Mouse (Mus musculus) megakaryocyte, embryonic 14.5 days (primary cell): ENCODE measurements around the gene Elavl1. TPM values are rescaled to one million over a fixed set of nuclear protein-coding genes. Genes with fewer than 3 reads are reported as not detected.

Experiments
- H3K27me3 ChIP-seq: replicated peaks from 2 replicates; pipeline ENCODE3; 2012; ENCODE audit warnings: inconsistent platforms
- H3K36me3 ChIP-seq: replicated peaks from 2 replicates; pipeline ENCODE3; 2012; ENCODE audit warnings: low read length, inconsistent platforms, mixed read lengths
- H3K4me1 ChIP-seq: 2 replicates; pipeline ENCODE4 v1.6.1; 2012; ENCODE audit warnings: inconsistent platforms
- H3K4me3 ChIP-seq: replicated peaks from 2 replicates; pipeline ENCODE3; 2012; ENCODE audit warnings: moderate library complexity, mild to moderate bottlenecking, inconsistent platforms
- H3K9me3 ChIP-seq: 2 replicates; pipeline ENCODE4 v1.6.1; 2012; ENCODE audit warnings: inconsistent platforms
- FLI1 ChIP-seq: IDR thresholded peaks from 2 replicates; pipeline ENCODE4 v1.6.1; 2012; ENCODE audit warnings: low read length, inconsistent platforms, mixed read lengths
- GATA1 ChIP-seq: IDR thresholded peaks from 3 replicates; pipeline ENCODE4 v1.6.1; 2012; ENCODE audit warnings: mixed read lengths, low read length, inconsistent platforms, borderline replicate concordance
- polyA plus RNA-seq: library from polyadenylated mRNA; stranded (reverse); fragments of >175 nt; gene quantifications from 2 replicates; pipeline ENCODE4 v1.2.3, GENCODE M21; 2012; ENCODE audit warnings: low replicate concordance; ENCODE audit not compliant: insufficient read depth

Gene Elavl1
- 25.6 and 41.2 TPM in 2 replicates for polyA plus RNA-seq

DNA sequence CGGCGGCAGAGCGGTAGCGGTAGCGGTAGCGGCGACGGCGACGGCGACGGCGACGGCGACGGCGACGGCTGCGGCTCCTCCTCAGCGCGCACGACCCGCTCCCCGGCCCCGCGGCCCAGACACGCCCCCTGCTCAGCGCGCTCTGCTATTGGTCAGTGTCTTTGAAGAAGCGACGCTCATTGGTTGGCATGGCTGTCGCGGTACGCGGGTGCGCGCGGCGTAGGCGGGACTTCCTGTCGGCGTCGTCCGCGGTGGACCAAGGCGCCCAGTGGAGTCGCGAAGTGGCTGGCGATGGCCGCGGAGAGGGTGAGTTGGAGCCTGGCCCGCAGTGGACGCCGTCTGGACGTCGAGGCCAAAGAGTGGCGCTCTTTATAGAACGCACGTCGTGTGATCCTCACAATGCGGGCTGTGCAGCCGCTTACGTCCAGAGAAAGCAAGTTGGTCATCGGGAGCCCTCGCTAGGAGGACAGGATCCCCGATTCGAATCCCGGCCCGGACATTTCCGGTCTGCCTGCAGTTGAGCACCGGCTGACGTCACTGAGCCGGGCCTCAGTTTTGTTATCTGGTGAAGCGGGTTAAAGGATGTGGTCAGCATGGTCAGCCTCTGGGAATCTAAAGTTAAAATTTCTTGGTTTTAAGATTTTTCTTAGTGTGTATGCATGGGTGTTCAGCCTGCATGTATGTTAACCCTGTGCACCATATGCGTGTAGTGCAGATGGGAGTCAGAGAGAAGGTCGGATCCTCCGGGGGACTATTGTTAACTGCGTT, at the start of gene Elavl1, which contains the start of gene Ccl25:
Gene Elavl1, minus strand, starts transcription at position 431 of the 768 bp plus-strand sequence.
Gene Ccl25, plus strand, starts transcription at position 228 of the 768 bp plus-strand sequence.
- peak within 1 kb of the TSS; percentile 99 for H3K4me3 ChIP-seq
- no peaks in the 10 kb centered on the region for H3K27me3 ChIP-seq
- peaks cover 64% of the 10 kb centered on the region for H3K36me3 ChIP-seq
- no peak for TF ChIP-seq GATA1
- TF ChIP-seq FLI1: peak; percentile 57; the same call in 1 of the 2 replicates
- H3K9me3 ChIP-seq: no peaks in the 10 kb centered on the region
- peaks cover 73% of the 10 kb centered on the region for H3K4me1 ChIP-seq

DNA sequence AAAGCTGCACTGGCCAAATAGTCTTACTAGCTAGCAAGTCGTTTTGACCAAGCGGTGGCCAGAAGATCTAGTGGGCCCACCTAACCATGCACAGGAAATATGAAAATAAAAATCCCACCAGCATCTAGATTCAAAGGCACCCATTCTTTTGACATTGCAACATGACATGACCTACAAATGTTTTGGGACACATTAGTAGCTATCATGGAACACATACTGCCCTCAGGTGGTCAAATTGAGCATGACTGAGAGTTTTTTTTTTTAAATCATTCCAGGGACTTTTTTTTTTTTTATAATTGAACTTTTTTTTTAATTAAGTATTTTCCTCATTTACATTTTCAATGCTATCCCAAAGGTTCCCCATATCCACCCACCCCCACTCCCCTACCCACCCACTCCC, 47.4 kb upstream of the Elavl1 start:
- H3K9me3 ChIP-seq: peaks cover 3% of the 10 kb centered on the region; the same call in 1 of the 2 replicates
- H3K4me1 ChIP-seq: peaks cover 15% of the 10 kb centered on the region
- no peaks in the 10 kb centered on the region for H3K27me3 ChIP-seq
- H3K4me3 ChIP-seq: no peak overlapping the region
- TF ChIP-seq GATA1: no peak
- TF ChIP-seq FLI1: no peak
- H3K36me3 ChIP-seq: no peaks in the 10 kb centered on the region

DNA sequence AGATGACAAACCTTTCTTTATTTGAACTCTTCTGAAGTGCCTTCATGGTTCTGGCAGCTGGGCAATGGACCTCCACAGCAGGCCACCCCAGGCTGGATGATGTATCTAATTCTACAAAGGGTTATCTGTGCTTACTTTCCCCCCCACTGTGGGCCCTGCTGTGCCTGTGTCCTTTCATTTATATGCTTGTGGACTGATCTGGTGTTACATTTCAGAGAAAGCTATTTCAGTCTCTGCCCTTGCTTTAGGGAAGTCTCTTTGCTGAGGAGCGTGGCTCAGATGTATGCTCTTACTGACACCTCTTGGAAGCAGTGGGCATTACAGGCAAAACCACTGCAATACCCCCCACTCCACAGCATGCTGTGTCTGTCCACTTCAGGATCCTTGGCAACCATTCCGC, 44.9 kb upstream of the Elavl1 start:
- H3K36me3 ChIP-seq: no peaks in the 10 kb centered on the region
- H3K9me3 ChIP-seq: peaks cover 24% of the 10 kb centered on the region
- H3K4me3 ChIP-seq: peak overlapping the region; percentile 57
- TF ChIP-seq FLI1 (no peak), GATA1 (no peak)
- no peaks in the 10 kb centered on the region for H3K27me3 ChIP-seq
- H3K4me1 ChIP-seq: peaks cover 15% of the 10 kb centered on the region

DNA sequence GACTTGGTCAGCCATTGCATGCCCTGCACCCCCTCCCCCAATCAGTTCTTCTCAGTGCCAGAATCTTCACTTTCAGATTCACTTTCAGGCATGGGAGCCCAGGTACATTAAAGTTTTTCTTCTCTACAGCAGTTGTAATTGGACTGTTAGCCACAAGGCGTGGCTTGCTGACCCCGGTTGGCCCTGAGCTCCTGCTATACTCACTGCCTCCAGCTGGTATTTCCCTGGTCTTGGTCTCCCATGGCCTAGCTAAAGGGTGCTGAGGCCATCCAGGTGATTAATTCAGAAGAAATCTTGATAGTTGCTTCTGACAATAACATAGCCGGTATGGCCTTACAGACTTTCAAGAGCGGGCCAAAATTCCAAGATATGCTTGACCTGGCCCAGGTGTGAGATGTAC, 43.3 kb upstream of the Elavl1 start:
- H3K27me3 ChIP-seq: no peaks in the 10 kb centered on the region
- peaks cover 15% of the 10 kb centered on the region for H3K4me1 ChIP-seq
- no peak for TF ChIP-seq GATA1
- no peak for TF ChIP-seq FLI1
- no peak overlapping the region for H3K4me3 ChIP-seq
- H3K36me3 ChIP-seq: no peaks in the 10 kb centered on the region
- H3K9me3 ChIP-seq: peaks cover 24% of the 10 kb centered on the region

- Histone ChIP-seq H3K36me3 (no peaks in the 10 kb centered on the region), H3K4me1 (peaks cover 15% of the 10 kb centered on the region), H3K9me3 (peaks cover 24% of the 10 kb centered on the region), H3K4me3 (no peak overlapping the region), H3K27me3 (no peaks in the 10 kb centered on the region)
- TF ChIP-seq GATA1: no peak
- TF ChIP-seq FLI1: no peak
Observed at GRCm38 (mm10) chr8:4367808-4368207, 42.6 kb upstream of the Elavl1 start.

DNA sequence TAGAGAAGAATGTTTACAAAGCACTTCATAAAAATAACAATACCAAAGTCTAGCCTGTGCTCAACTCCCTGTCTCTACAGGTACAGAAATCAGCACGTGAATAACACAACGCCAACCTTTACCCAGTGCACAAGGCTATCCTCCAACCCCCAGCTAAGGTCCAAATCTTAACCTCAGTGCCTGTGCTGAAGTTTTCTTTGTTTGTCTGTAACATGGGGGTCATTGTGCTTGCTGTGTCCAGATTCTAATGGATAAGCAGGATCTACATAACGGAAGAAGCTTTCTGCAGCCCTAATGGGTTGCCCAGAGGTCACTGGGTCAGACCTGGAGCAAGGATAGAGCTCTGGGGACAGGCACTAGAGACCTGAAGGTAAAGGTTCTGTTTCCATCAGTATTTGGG, 41.0 kb upstream of the Elavl1 start:
- Histone ChIP-seq H3K36me3 (no peaks in the 10 kb centered on the region), H3K4me3 (no peak overlapping the region), H3K4me1 (peaks cover 18% of the 10 kb centered on the region), H3K27me3 (peaks cover 6% of the 10 kb centered on the region), H3K9me3 (peaks cover 24% of the 10 kb centered on the region)
- TF ChIP-seq GATA1: no peak
- no peak for TF ChIP-seq FLI1

DNA sequence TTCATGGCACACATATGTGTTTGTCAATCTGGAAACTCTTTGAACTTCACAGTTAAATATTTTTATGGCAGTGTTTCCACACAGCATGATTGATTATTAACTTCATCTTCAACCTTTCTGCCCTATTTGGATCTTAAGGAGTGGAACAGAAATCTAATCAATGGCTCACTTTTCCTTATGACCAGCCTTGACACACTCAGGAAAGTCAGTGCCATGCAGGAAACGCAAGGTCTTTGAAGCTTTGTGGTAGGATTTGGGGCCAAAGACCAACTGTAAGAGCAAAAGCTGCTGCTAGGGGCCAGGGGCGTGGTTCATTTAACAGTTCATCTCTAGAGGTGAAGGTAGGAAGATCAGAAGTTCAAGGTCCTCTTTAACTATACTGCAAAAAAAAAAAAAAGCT, 35.7 kb upstream of the Elavl1 start:
- Histone ChIP-seq H3K27me3 (peaks cover 6% of the 10 kb centered on the region), H3K36me3 (no peaks in the 10 kb centered on the region), H3K4me3 (no peak overlapping the region), H3K4me1 (peaks cover 17% of the 10 kb centered on the region), H3K9me3 (peaks cover 10% of the 10 kb centered on the region; the same call in 1 of the 2 replicates)
- TF ChIP-seq FLI1 (no peak), GATA1 (no peak)

GRCm38 (mm10) chr8:4359362-4359761, 34.1 kb upstream of the Elavl1 start:
- peaks cover 4% of the 10 kb centered on the region; the same call in 1 of the 2 replicates for H3K9me3 ChIP-seq
- no peak overlapping the region for H3K4me3 ChIP-seq
- H3K36me3 ChIP-seq: no peaks in the 10 kb centered on the region
- peaks cover 20% of the 10 kb centered on the region for H3K4me1 ChIP-seq
- TF ChIP-seq GATA1 (no peak), FLI1 (no peak)
- peaks cover 6% of the 10 kb centered on the region for H3K27me3 ChIP-seq

- Histone ChIP-seq H3K4me1 (peaks cover 23% of the 10 kb centered on the region), H3K9me3 (peaks cover 10% of the 10 kb centered on the region), H3K36me3 (no peaks in the 10 kb centered on the region), H3K4me3 (no peak overlapping the region), H3K27me3 (peaks cover 4% of the 10 kb centered on the region)
- no peak for TF ChIP-seq GATA1
- no peak for TF ChIP-seq FLI1
Observed at GRCm38 (mm10) chr8:4355455-4355854, 30.2 kb upstream of the Elavl1 start.

GRCm38 (mm10) chr8:4354516-4354915, 29.3 kb upstream of the Elavl1 start:
- TF ChIP-seq GATA1 (no peak), FLI1 (no peak)
- H3K36me3 ChIP-seq: no peaks in the 10 kb centered on the region
- H3K9me3 ChIP-seq: peaks cover 8% of the 10 kb centered on the region
- peaks cover 8% of the 10 kb centered on the region for H3K27me3 ChIP-seq
- H3K4me3 ChIP-seq: no peak overlapping the region
- H3K4me1 ChIP-seq: peaks cover 17% of the 10 kb centered on the region
